Mouse (Mus musculus): ENCODE results near the gene Qrich2.

DNA sequence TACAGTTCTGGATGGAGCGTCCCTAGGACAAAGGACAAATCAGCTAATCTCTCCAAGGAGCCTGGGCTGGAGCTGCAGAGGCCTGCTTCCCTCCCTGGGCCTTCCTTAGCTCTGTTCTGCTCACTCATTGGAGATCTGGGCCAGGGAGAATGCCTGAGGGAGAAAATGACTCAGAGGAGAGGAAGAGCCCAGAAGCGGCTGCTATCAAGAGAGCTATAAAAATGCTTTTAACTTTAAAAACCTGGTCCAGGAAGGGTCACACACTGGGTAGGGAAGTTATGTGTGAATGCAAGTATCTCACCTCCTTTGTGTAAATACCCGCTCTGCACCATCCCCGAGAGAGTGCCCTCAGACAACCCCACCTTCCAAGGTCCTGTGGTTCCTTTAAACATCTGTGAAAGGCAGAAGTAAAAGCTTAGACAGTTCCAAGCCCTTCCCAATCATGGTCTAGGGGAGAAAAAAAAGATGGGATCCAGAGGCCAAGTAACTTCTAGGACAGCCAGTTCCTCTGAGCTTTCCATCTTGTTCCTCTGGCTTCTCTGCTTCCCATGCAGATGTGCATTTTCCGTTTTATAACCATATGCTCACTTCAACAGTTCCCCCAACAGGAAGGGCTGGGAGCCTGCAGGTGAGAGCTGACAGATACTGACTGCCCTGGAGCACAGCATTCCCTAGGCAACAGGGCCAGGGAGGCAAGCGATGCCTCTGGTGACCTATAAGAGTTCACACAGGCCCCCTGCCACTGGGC, 49.7 kb downstream of the Qrich2 start:
- no peak for TF ChIP-seq GATA1 (IDR thresholded peaks at IDR 0.05; ENCODE audit: borderline replicate concordance, low read length)
- TF ChIP-seq FLI1 (IDR thresholded peaks at IDR 0.05; ENCODE audit: low read length) = no peak
